Mouse (Mus musculus) midbrain, embryonic 10.5 days (tissue): Measurements from ENCODE around the gene Wfdc15a. TPM values are rescaled to one million over a fixed set of nuclear protein-coding genes. Genes with fewer than 3 reads are reported as not detected.

Source experiments
- DNase-seq: peaks from one replicate; pipeline ENCODE4 v3.0.0-alpha.2; 2017; ENCODE audit warnings: low spot score
- H3K27ac ChIP-seq: fragments of 300-500 bp; sonication (generic); replicated peaks from 2 replicates; pipeline ENCODE4 v1.5.1; 2016; ENCODE audit warnings: mild to moderate bottlenecking
- H3K27me3 ChIP-seq: fragments of 300-500 bp; sonication (generic); 2 replicates; pipeline ENCODE4 v1.6.1; 2016; ENCODE audit warnings: low read depth, mild to moderate bottlenecking; ENCODE audit not compliant: poor library complexity, severe bottlenecking
- H3K36me3 ChIP-seq: fragments of 300-500 bp; sonication (generic); 2 replicates; pipeline ENCODE4 v1.6.1; 2016; ENCODE audit warnings: mild to moderate bottlenecking, moderate library complexity
- H3K4me1 ChIP-seq: fragments of 300-500 bp; sonication (generic); 2 replicates; pipeline ENCODE4 v1.6.1; 2016
- H3K4me3 ChIP-seq: fragments of 300-500 bp; sonication (generic); 2 replicates; pipeline ENCODE4 v1.5.1; 2016; ENCODE audit warnings: mild to moderate bottlenecking, moderate library complexity
- H3K9me3 ChIP-seq: fragments of 300-500 bp; sonication (generic); replicated peaks from 2 replicates; pipeline ENCODE4 v1.6.1; 2016; ENCODE audit warnings: mild to moderate bottlenecking
- WGBS: fragments of 180-500 bp; shearing (Covaris S2); methylation state at CpG from one replicate; pipeline ENCODE4 v1.1.7; 2016; 5-methylcytosine and 5-hydroxymethylcytosine counted together
- polyA plus RNA-seq: library from polyadenylated mRNA; unstranded; fragments of >200 nt; fragmentation: Nextera tagmentation; extraction: Ambion mirVana; gene quantifications from 2 replicates; pipeline ENCODE4 v1.2.1, GENCODE M21; 2016

Wfdc15a gene
- polyA plus RNA-seq, 1 experiment from 2014 or later: not detected

- Histone ChIP-seq H3K9me3 (no peaks in the 10 kb centered on the region), H3K27me3 (no peaks in the 10 kb centered on the region), H3K36me3 (no peaks in the 10 kb centered on the region), H3K27ac (no peak overlapping the region), H3K4me1 (no peaks in the 10 kb centered on the region), H3K4me3 (no peak overlapping the region)
- no peak for DNase-seq
- WGBS: 86% methylated on average over 5 of the region's 5 CpGs
These were observed 4.8 kb downstream of the Wfdc15a start for GRCm38 (mm10) chr2:164194959-164195630.

- no peak overlapping the region for H3K4me3 ChIP-seq
- no peaks in the 10 kb centered on the region for H3K9me3 ChIP-seq
- no peak for DNase-seq
- H3K36me3 ChIP-seq: no peaks in the 10 kb centered on the region
- no peaks in the 10 kb centered on the region for H3K4me1 ChIP-seq
- no peaks in the 10 kb centered on the region for H3K27me3 ChIP-seq
- H3K27ac ChIP-seq: no peak overlapping the region
These were observed 7.7 kb downstream of the Wfdc15a start for GRCm38 (mm10) chr2:164192279-164192678.

GRCm38 (mm10) chr2:164190576-164190975 is 9.4 kb downstream of the Wfdc15a start, which contains the start of gene Wfdc12:
Gene Wfdc12 (minus strand): TSS chr2:164190608.
- Histone ChIP-seq H3K4me1 (no peaks in the 10 kb centered on the region), H3K4me3 (no peak within 1 kb of the TSS), H3K27me3 (no peaks in the 10 kb centered on the region), H3K27ac (no peak within 1 kb of the TSS), H3K9me3 (no peaks in the 10 kb centered on the region), H3K36me3 (no peaks in the 10 kb centered on the region)
- no peak for DNase-seq
- WGBS: 89% methylated on average over 6 of the region's 6 CpGs

- no peaks in the 10 kb centered on the region for H3K9me3 ChIP-seq
- no peaks in the 10 kb centered on the region for H3K27me3 ChIP-seq
- no peak overlapping the region for H3K27ac ChIP-seq
- no peak overlapping the region for H3K4me3 ChIP-seq
- no peaks in the 10 kb centered on the region for H3K36me3 ChIP-seq
- 36% methylated on average over 5 of the region's 5 CpGs for WGBS
- DNase-seq: no peak
- H3K4me1 ChIP-seq: peaks cover 9% of the 10 kb centered on the region
These were observed 11.2 kb downstream of the Wfdc15a start for GRCm38 (mm10) chr2:164188722-164189121.

- WGBS: 42% methylated on average over 9 of the region's 9 CpGs
- Histone ChIP-seq H3K27me3 (peaks cover 10% of the 10 kb centered on the region; the same call in 1 of the 2 replicates), H3K36me3 (no peaks in the 10 kb centered on the region), H3K9me3 (no peaks in the 10 kb centered on the region), H3K27ac (0 out of 2 replicates have a peak overlapping the region, but pooled peaks have one; percentile 23), H3K4me1 (peaks cover 9% of the 10 kb centered on the region), H3K4me3 (no peak overlapping the region)
- no peak for DNase-seq
These were observed 15.7 kb downstream of the Wfdc15a start for GRCm38 (mm10) chr2:164184145-164184719.

- WGBS: 80% methylated on average over 9 of the region's 9 CpGs
- H3K4me3 ChIP-seq: no peak overlapping the region
These were observed 16.6 kb downstream of the Wfdc15a start for GRCm38 (mm10) chr2:164183340-164183739.

GRCm38 (mm10) chr2:164182692-164183255 is 17.2 kb downstream of the Wfdc15a start, which contains the start of gene Wfdc5:
Gene Wfdc5 (minus strand): TSS chr2:164182742.
- Histone ChIP-seq H3K27me3 (peaks cover 15% of the 10 kb centered on the region; the same call in 1 of the 2 replicates), H3K9me3 (no peaks in the 10 kb centered on the region), H3K27ac (no peak within 1 kb of the TSS), H3K36me3 (no peaks in the 10 kb centered on the region), H3K4me1 (peaks cover 9% of the 10 kb centered on the region), H3K4me3 (no peak within 1 kb of the TSS)
- WGBS: 71% methylated on average over 7 of the region's 7 CpGs
- no peak for DNase-seq

More at GRCm38 (mm10) chr2:164183340-164183739, 16.6 kb downstream of the Wfdc15a start:
- Histone ChIP-seq H3K4me1 (peaks cover 9% of the 10 kb centered on the region), H3K36me3 (no peaks in the 10 kb centered on the region), H3K9me3 (no peaks in the 10 kb centered on the region), H3K27me3 (peaks cover 11% of the 10 kb centered on the region; the same call in 1 of the 2 replicates), H3K27ac (no peak overlapping the region)
- no peak for DNase-seq

GRCm38 (mm10) chr2:164180770-164181169 is 19.2 kb downstream of the Wfdc15a start:
- peaks cover 15% of the 10 kb centered on the region; the same call in 1 of the 2 replicates for H3K27me3 ChIP-seq
- no peaks in the 10 kb centered on the region for H3K36me3 ChIP-seq
- 82% methylated on average over 4 of the region's 4 CpGs for WGBS
- H3K27ac ChIP-seq: no peak overlapping the region
- no peak for DNase-seq
- H3K9me3 ChIP-seq: no peaks in the 10 kb centered on the region
- no peak overlapping the region for H3K4me3 ChIP-seq
- peaks cover 9% of the 10 kb centered on the region for H3K4me1 ChIP-seq

- Histone ChIP-seq H3K4me1 (peaks cover 9% of the 10 kb centered on the region), H3K4me3 (no peak overlapping the region), H3K27ac (no peak overlapping the region), H3K9me3 (no peaks in the 10 kb centered on the region), H3K36me3 (no peaks in the 10 kb centered on the region), H3K27me3 (peaks cover 21% of the 10 kb centered on the region)
- DNase-seq: no peak
- WGBS: 34% methylated on average over 3 of the region's 3 CpGs
These were observed 19.8 kb downstream of the Wfdc15a start for GRCm38 (mm10) chr2:164180124-164180523.

GRCm38 (mm10) chr2:164177831-164178230 is 22.1 kb downstream of the Wfdc15a start:
- H3K4me1 ChIP-seq: 0 out of 2 replicates have a peak, but pooled peaks cover 2% of the 10 kb centered on the region
- 88% methylated on average over 5 of the region's 5 CpGs for WGBS
- H3K27me3 ChIP-seq: peaks cover 41% of the 10 kb centered on the region
- DNase-seq: no peak
- H3K27ac ChIP-seq: no peak overlapping the region
- H3K9me3 ChIP-seq: no peaks in the 10 kb centered on the region
- H3K4me3 ChIP-seq: no peak overlapping the region
- H3K36me3 ChIP-seq: no peaks in the 10 kb centered on the region

- Histone ChIP-seq H3K27ac (no peak overlapping the region), H3K4me3 (no peak overlapping the region), H3K36me3 (no peaks in the 10 kb centered on the region), H3K9me3 (no peaks in the 10 kb centered on the region), H3K27me3 (peaks cover 50% of the 10 kb centered on the region), H3K4me1 (peaks cover 13% of the 10 kb centered on the region)
- WGBS: 83% methylated on average over 3 of the region's 3 CpGs
- no peak for DNase-seq
These were observed 24.1 kb downstream of the Wfdc15a start for GRCm38 (mm10) chr2:164175850-164176249.

GRCm38 (mm10) chr2:164174649-164175395 is 25.1 kb downstream of the Wfdc15a start:
- peaks cover 23% of the 10 kb centered on the region for H3K4me1 ChIP-seq
- peaks cover 60% of the 10 kb centered on the region for H3K27me3 ChIP-seq
- no peak overlapping the region for H3K27ac ChIP-seq
- H3K4me3 ChIP-seq: no peak overlapping the region
- DNase-seq: no peak
- H3K36me3 ChIP-seq: no peaks in the 10 kb centered on the region
- no peaks in the 10 kb centered on the region for H3K9me3 ChIP-seq
- 80% methylated on average over 8 of the region's 8 CpGs for WGBS
